Mouse (Mus musculus) small intestine, adult 2 months (tissue): ENCODE data around the gene Eaf1.

Source experiments
- CTCF ChIP-seq: fragments of 200-500 bp; IDR thresholded peaks from 2 replicates; pipeline ENCODE4 v1.5.1; 2012; ENCODE audit warnings: low read depth, mild to moderate bottlenecking, control low read depth, inconsistent platforms, low read length, moderate library complexity, mixed read lengths; ENCODE audit not compliant: insufficient replicate concordance, insufficient read length; ENCODE audit errors: extremely low read depth
- POLR2A ChIP-seq: fragments of 200-500 bp; IDR thresholded peaks from 2 replicates; pipeline ENCODE4 v1.6.1; 2012; ENCODE audit warnings: low read depth, mild to moderate bottlenecking, control low read depth, inconsistent platforms, low read length, moderate library complexity

DNA sequence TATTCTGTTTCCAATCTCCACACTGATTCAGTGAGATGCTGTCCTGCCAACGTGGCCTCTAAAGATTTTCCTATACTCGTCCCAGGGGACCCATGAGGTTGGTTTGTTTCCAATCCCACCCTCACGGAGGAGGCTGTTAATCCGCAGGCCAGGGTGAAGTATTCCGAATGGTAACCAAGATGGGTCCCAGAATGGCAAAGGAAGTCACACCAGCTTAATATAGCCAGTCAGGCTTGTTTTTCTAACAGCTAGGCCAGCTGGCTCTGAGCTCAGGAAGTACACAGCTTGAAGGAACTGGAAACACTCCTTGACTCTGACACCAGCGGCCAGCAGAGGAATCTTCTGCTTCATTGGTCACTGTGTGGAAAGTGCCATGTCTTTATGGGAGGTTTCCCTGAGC is 43.1 kb downstream of the Eaf1 start:
- TF ChIP-seq CTCF (no peak), POLR2A (no peak)
